Mouse (Mus musculus) heart, postnatal 36 days (tissue): ENCODE results near the gene Zbtb48. TPM values are rescaled to one million over a fixed set of nuclear protein-coding genes. Genes with fewer than 3 reads are reported as not detected.

ENCODE experiments used
- DNase-seq, 2 experiments: peaks; one replicate each; pipeline ENCODE4 v3.0.0; 2021 to 2022
- intact Hi-C: fragments of 180-260 bp; cut with DNase I; formaldehyde crosslinking; loops from one replicate; pipeline ENCODE4 v1.15.1; 2025
- total RNA-seq, 2 experiments: library from RNA; stranded (reverse); gene quantifications; 2 replicates each; pipeline ENCODE4 v1.2.3; 2021

The Zbtb48 gene
- total RNA-seq, 2 experiments from 2014 or later = 3.5 to 4.4 TPM

DNA sequence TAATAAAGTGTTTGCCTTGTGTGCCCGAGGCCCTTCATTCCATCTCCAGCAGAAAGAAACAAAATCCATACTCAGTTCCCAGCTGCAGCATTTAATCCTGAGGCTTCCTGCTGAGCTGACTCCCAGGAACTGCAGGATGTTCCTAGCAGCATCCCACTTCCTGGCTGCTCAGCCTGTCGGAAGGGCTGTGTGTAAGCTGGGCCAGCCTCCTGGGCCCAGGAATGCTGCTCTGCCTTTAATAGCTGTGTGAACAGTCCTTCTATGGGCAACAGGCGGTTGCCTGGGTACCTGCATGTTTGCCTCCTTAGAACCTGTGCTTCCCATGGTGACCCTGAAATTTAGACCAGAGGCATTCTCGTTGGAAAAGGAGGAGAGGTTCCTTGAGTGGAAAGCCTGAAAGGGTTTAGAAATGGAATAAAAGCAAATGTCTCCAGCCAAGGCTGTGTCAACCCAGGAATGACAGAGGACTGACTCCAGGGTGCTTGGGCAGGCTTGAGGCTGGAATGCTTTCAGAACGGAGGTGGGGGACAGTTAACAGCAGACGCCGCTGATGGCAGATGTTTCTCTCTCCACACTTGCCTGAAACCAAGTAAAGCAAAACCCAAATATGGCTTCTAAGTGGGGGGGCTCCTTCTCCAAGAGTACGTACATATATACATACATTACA, 19.9 kb downstream of the Zbtb48 start:
- intact Hi-C loops = loop anchor here (1.0 kb wide), 2 partner anchors 11 to 20 kb away; partner anchors contain the start of genes Phf13 and Zbtb48

DNA sequence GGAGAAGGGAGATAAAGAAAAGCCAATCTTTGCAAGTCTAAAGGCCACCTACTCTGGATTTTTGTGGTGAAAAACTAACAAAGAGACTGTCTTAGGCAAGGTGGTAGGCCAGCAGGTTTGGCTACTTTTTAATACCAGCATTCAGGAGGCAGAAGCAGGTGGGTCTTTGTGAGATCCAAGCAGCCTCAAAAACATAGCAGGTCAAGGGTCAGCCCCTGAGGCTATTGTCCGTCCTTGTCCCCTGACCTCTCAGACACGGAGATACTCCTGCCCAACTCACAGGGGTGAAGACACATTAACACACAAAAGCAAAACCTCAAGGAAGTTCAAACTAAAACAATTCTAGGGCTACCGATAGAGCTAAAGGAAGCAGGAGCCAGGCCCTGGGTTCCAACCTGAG, 20.7 kb downstream of the Zbtb48 start:
- DNase-seq = no peak
- intact Hi-C loops = no loop called here

More for the DNA sequence above, 19.9 kb downstream of the Zbtb48 start:
- DNase-seq = no peak

DNA sequence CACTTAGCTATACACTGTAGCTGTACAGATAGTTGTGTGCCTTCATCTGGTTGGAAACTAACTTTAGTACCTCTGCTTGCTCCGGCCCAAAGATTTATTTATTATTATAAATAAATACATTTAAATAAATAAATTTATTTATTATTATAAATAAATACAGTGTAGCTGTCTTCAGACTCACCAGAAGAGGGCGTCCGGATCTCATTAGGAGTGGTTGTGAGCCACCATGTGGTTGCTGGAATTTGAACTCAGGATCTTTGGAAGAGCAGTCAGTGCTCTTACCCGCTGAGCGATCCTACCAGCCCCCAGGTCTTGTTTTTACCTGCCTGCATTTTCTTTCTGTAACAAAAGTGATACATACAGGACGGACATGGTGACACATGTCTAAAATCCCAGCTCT, 21.3 kb downstream of the Zbtb48 start:
- DNase-seq = no peak
- intact Hi-C loops = no loop called here

DNA sequence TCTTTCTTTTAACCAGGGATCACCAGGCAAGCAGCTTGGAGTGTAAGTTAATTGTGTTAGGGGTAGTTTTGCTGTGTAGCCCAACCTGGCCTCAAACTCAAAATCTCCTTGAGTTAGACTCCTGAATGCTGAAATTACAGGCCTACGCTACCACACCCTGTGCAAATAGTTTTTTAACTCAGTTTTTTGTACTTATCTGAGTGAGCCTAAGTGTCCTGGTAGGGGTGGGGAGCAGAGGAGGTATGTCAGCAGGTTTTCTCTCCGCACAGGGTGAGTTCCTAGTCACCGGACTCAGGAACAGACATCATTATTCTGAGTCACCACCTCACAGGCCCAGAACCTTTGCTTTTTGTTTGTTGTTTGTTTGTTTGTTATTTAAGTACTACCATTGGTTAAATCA, 25.4 kb downstream of the Zbtb48 start:
- DNase-seq = no peak
- intact Hi-C loops = no loop called here

DNA sequence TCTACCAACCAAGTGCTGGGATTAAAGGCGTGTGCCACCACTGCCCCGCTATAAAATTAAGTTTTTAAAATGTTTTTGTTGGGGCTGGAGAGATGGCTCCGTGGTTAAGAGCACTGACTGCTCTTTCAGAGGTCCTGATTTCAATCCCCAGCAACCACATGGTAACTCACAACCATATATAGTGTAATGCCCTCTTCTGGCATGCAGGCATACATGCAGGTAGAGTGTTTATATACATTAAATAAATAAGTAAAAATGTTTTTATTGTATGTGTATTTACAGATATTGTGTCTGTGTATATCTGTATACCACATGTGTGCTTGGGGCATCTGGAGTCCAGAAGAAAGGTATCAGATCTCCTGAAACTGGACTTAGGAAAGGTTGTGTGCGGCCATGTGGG, 26.1 kb downstream of the Zbtb48 start:
- intact Hi-C loops = no loop called here
- DNase-seq = no peak

DNA sequence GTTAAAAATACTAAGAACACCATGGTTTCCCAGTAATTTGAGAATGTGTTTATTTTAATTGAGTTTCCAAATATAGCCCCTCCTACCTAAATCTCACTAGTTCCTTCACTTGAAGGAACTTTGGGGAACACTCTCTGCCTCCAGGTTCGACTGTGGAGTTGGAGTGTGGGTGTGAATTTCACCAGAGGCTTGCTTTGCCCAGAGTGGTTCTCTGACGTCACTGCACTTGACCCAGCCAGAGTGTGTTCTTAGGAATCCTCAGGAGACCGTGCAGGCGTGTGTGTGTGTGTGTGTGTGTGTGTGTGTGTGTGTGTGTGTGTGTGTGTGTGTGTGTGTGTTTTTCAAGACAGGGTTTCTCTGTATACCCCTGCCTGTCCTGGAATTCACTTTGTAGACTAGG, 26.6 kb downstream of the Zbtb48 start:
- intact Hi-C loops = no loop called here
- DNase-seq = no peak

DNA sequence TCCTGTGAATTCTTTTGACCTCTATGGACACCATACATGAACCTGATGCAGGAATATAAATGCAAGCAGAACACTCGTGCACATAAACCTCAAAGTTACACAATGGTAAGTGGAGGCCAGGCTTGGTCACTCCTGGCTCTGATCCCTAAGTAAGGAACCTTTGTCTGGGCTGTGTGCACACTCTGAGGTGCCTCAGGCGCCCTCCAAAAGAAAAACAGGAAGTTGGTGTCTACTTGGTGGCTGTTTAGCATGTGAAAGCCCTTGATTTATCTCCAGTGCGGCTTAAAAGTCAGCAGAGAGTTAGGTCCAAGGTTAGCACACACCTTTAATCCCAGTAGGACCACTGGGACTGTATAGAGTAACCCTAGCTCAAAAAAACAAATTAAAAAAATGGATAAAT, 28.0 kb downstream of the Zbtb48 start:
- DNase-seq = no peak
- intact Hi-C loops = no loop called here

DNA sequence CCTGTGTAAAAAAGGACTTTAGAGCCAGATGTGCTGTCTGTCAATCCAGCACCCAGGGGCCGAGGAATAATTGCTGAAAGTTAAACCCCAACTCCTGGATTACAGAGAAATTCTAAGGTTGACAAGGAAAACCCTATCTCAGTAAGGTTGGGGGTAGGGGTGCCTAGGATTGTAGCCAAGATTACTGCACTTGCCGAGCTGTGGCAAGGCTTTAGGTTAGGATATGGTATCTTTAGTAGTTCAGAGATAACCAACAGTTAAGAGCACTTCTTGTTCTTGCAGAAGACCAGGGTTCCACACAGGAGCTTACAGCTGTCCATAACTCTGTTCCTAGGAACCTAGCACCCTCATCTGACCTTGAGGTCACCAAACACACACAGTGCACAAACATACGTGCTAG, 29.8 kb downstream of the Zbtb48 start:
- intact Hi-C loops = no loop called here

DNA sequence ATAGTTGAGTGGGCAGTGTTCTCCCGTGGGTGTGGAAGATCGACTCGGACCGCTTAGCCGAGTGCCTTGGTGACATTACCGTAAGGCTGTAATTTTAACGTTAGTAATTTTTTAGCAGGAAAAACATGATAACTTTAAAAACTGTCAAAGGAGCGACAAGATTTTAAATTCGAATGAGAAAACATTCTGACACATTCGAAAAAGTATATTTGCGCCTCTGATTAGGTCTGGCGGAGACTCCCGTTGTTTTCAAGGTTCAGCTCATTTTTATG, 30.6 kb downstream of the Zbtb48 start:
- DNase-seq = no peak
- intact Hi-C loops = loop anchor here (1.0 kb wide), 1 partner anchor 11 kb away; the partner anchor contains the start of gene Klhl21

More for the DNA sequence above, 29.8 kb downstream of the Zbtb48 start:
- no peak for DNase-seq

DNA sequence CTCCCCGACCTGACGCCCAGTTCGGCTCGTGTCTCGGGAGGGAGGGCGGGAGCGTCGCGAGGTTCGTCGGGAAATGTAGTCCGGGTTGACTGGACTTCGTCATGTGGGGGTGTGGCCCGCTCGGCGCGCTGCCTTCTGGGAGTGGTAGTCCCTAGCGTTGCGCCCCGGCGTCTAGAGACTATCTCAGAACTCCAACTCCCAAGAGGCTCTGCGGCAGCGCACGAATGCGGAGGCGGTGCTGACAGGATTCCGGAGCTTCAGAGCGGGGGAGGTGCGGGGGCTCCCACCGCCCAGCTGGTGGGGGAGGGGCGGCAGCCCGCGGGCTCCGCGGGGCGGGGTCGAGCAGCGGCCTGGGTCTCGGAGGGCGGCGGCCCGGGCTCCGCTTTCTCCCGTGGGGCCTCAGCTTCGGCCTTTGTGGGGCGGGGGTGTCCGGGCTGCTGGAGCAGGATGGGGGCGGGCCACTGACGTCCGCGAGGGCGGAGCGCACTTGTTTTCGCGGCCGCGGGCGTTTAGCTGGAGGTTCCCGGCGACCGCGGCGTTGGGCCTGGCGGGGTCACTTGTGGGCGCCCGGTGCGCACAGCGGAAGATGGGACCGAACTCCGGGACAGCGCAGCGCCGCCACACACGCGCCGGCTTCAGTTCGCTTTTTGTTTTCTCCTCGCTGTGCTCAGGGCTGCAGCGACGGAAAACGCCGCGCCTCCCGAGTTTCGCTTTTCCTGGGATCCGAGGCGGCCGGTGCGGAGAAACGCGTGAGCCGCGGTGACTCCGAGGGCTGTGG, 31.1 kb downstream of the Zbtb48 start, which contains the start of gene Phf13:
Gene Phf13, minus strand, starts transcription at position 86 of the 778 bp plus-strand sequence.
- peak; percentile 97 to 98 for DNase-seq
- intact Hi-C loops = loop anchor here (1.0 kb wide), 1 partner anchor 12 kb away; the partner anchor contains the start of gene Klhl21

DNA sequence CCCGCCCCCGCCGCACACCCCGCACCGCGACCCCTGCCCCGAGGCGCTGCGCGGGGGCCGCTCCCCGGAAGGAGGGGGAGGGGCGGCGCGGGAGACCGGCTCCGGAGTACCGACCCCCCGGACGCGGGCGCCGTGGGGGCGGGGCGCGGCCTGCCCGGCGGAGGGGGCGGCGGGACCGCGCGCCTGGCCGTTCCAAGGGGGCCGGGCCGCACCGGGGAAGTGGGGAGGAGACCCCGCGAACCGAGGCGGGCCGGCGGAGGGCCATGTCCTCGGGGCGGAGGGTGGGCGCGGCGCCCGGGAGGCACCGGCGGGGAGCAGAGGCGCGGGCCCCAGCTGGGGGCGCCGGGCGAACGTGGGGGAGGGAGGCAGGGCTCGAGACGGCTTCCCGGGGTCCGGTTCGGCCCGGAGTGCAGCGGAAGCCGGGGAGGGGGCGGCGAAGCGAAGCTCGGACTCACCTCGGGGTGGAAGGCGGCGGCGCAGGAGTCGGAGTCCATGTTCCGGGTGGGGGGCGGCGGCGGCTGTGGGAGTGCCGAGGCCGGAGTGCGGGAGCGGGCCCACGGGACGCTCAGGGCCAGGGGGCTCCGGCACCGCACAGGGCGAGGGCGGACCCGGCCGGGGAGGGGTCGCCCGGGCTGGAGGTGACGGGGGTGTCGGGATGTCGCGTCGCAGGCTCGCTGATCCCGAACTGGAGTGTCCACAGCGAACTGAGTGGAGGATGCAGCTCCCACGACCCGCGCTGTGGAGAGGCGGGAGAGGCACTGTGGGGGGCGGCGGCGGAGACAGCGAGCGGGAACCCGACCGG, 31.9 kb downstream of the Zbtb48 start:
- DNase-seq = no peak

DNA sequence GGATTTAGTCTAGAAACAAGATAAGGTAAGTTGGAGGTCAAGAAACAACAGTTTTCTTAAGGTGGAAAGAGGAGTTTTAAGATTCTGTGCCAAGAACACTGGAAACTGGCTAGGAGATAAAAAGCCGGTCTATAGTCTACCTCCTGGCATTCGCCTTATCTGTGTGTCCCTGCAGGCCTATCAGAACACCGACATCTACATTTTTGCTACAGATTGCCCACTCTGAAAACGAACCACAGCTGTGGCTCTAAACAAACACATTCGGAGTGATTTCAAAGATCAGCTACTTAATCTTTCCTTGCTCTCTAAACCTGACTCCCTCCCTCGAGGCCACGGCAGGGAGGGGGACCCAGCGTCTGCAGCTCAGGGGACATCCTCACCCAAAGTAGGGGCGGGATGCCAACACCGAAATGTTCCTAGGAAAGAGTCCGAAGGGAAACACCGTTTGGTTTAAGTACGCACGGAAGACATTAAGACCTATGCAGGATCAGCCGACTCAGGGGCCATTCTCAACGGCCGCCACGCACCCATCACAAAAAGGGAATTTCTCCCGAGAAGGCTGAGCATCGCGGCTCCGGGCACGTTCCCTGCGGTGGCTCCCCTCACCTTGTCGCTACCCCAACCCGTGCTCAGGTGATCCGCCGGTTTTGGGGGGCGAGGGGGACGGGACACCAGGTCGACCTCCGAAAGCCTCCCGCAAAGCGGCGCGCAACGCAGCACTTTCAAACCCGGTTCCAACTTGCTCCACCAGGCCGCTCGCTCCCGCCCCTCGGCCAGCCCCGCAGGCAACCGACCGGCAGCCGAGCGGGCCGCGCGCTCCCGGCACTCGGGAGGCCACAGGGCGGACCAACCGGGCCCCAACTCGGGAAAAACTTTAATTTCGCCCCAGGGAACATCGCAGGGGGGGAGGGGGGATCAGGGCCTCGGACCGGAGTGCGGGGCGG, 33.0 kb downstream of the Zbtb48 start:
- peak in 1 of 2 experiments; percentile 39 for DNase-seq

More for the DNA sequence above, 31.9 kb downstream of the Zbtb48 start:
- intact Hi-C loops = loop anchor here (1.0 kb wide), 1 partner anchor 13 kb away; the partner anchor contains the start of gene Klhl21

DNA sequence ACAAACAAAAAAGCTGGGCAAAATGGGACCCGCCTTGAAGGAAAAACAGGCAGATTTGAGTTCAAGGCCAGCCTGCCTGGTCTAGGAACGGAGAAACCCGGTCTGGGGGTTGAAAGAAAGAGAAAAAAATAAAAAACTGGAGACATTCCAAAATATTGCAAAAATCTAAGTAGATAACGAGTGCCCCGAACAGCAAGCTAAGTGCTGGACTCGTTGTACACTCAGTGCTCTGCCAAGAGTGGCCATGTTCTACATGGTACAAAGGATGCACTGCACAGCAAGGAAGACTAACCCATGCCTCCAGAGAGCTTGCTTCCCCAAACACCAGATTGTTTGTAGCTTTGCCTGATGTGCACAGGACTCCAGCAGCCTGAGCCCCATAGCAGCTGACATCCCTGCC, 34.4 kb downstream of the Zbtb48 start:
- intact Hi-C loops = no loop called here

More for the DNA sequence above, 33.0 kb downstream of the Zbtb48 start:
- intact Hi-C loops = no loop called here

DNA sequence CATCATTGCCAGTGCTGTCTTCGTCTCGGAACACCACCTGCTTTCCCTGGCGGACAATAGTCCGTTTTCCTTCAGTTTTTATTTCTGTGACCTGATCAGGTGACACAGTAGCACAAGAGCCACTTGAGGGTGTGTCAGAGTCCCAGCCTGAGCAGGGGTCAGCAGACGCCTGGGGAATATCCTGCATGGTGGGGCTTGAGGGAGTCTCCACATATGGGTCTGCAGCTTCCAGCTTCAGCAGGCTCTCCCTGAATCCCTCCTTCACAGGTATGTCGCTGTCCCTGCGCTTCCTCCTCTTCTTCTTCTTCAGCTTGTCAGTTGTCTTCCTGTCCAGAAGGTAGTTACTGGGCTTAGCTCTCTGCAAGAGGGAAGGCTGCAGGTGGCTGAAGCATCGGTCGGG, 35.4 kb downstream of the Zbtb48 start:
- intact Hi-C loops = no loop called here

More for the DNA sequence above, 34.4 kb downstream of the Zbtb48 start:
- no peak for DNase-seq

DNA sequence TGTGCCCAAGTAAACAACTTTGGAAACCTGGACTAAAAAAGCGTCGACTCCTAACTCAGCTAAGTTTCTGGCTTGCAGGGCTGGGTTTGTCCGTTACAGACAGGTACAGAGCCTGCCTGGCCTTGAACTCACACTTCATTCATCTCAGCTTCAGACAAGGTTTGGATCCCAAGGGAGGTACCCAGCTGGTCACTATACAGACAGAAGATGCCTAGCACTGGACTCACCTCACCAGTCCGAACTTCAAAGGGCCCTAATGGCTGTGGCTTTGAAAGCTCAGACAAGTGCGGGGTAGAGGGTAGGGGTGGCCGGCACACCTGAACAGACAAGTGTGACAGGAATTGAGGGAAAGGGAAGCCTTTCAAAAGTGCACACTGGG, 38.4 kb downstream of the Zbtb48 start:
- intact Hi-C loops = loop anchor here (2.0 kb wide), 1 partner anchor 40 kb away; no protein-coding TSS in a partner anchor
- no peak for DNase-seq

More for the DNA sequence above, 35.4 kb downstream of the Zbtb48 start:
- no peak for DNase-seq

DNA sequence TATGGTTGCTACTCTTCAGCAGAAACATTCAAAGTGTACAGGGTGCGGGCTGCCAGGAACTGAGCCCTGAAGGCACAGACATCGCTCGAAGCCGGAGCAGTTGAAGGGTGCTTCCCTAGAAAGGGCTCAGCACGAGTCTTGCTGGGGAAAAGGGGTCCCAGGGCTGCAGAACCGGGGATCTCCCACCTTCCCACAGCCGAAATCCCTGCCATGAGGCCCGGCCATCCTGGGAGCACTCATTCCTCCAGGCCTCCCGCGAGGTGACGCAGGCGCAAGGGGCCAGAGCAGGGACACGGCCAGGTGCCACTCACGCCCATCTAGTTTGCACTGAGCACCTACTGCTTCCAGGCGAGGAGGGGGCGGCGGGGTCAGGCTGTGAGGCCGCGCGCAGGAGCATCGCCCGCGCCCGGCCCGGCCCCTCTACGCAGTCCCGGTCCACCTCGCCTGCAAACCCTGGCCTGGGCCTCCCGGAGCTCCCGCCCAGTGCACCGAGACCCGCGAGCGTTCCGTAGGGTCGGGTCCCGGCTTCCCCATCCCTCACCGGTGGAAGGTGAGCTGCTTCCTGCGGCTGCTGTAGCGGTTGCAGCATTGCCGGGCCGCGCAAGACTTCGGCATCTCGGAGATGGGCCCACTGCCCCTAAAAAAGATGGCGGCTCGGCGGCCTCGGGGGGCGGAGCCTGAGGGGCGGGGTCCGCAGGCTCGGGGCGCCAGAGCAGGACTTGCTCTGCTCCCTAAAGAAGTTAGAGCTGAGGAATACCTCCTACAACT, 38.9 kb downstream of the Zbtb48 start, which contains the start of gene Thap3:
Gene Thap3, minus strand, starts transcription at position 656 of the 768 bp plus-strand sequence.
- intact Hi-C loops = loop anchor here (2.0 kb wide), 1 partner anchor 40 kb away; no protein-coding TSS in a partner anchor
- peak; percentile 91 to 92 for DNase-seq

DNA sequence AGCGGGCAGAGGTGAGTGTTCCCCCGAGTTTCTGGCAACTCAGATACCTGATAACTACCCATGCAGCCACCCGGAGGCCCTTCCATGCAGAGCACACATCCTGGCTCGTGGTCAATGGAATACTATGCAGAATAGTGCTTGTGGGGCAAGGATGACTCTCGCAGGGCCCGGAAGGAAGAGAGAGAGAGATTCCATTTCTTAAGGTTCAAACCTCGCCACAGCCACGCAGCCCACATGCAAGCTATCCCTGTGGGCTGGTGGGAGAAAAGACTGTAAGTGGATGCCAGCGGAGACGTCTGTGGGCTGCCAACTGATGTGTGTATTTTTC, 39.5 kb downstream of the Zbtb48 start:
- intact Hi-C loops = loop anchor here (2.0 kb wide), 1 partner anchor 41 kb away; no protein-coding TSS in a partner anchor
- DNase-seq = no peak

DNA sequence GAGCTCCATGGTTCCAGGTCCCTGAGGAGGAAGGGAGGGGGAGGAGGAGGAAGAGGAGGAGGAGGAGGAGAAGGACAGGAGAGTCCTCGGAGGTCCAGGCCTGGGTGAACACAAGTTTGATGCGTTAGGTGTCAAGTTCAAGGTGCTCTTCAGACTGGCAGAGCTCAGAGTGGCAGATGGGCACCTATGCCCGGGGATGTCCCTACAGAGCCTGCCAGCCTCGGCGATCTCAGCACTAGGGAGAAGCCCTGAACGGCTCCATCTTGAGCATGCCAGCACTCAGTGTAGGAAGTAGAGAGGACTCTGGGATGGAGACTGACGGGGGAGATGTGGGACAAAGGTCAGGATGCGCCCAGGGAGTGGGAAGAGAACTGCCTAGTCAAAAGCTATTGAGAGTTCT, 40.8 kb downstream of the Zbtb48 start:
- intact Hi-C loops = loop anchor here (2.0 kb wide), 1 partner anchor 52 kb away; the partner anchor contains the start of genes Nol9 and Tas1r1
- DNase-seq = no peak

DNA sequence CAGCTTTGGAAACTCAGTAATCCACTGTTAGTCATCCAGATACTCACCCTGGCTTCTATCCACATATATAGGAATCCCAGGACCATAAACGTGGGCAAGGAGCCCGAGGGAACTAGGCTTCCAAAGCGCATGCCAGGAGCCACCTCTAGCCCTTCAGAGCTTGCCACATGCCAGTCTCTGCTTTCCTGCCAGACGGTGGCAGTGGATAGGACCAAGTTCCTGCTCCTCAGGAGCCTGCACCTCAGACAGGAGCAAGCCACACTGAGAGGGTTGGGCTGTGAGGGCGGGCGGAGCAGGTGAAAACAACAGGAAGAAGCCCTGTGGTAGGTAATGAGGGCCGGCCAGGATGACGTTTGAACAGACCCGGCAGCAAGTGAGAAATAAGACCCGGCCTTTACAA, 41.6 kb downstream of the Zbtb48 start:
- intact Hi-C loops = loop anchor here (2.0 kb wide), 1 partner anchor 53 kb away; the partner anchor contains the start of genes Nol9 and Tas1r1
- no peak for DNase-seq
